Mouse (Mus musculus) kidney, adult 8-10 months (tissue): ENCODE measurements around the gene Arl14.

Source experiments
- DNase-seq, 2 experiments: peaks; one replicate each; pipeline ENCODE4 v3.0.0; 2022

The Arl14 gene

DNA sequence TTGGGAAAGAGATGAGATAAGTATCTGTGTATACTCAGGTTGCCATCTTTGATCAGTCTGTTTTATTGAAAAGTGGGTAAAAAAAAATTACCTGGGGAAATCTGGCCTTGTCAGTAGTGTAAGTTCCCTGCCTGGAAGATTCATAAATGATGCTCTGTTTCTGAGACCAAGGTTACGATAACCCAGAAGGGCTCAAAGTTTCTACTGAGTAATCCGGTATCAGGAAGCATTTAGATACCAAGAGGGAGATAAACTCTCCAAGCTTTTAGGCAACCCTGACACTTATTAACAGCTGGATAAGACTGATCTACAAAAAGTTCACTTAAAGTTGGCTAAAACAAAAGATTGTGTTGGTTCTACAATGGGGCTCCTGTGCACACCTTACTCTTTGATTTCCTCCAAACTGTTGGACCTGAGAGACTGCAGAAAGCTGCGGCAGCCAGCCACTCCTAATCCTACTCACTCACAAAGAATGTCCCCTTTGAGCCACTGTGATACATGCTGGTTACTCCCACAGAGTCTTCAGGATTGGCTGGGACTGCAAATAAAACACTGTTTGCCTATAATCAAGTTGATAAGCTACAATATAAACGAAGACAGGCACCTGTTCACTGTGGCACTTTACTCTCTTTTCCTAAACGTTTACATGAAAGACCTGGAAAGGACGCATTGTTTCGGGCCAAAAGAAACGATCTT, at the start of gene Arl14:
Gene Arl14 (plus strand): TSS at position 614 of the 696 bp plus-strand sequence.
- no peak for DNase-seq

DNA sequence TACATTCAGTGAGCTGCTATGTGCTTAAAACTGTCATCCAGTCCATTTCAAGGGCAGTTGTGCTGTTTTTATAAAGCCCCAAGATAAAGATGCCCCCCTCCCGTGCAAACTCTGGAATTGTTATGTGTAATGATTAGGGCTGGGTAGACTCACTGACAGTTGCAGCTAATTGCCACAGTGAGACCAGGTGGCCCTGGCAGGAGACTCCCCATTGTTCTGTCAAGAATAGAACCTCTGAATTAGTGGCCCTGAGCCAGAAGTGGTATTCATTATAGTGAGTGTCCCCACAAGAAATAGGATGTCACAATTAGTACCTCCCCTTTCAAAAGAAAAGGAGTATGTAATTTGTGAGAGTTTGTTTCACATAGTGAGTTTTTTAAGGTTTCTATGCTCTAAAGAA, 47.0 kb upstream of the Arl14 start:
- DNase-seq, result no peak

DNA sequence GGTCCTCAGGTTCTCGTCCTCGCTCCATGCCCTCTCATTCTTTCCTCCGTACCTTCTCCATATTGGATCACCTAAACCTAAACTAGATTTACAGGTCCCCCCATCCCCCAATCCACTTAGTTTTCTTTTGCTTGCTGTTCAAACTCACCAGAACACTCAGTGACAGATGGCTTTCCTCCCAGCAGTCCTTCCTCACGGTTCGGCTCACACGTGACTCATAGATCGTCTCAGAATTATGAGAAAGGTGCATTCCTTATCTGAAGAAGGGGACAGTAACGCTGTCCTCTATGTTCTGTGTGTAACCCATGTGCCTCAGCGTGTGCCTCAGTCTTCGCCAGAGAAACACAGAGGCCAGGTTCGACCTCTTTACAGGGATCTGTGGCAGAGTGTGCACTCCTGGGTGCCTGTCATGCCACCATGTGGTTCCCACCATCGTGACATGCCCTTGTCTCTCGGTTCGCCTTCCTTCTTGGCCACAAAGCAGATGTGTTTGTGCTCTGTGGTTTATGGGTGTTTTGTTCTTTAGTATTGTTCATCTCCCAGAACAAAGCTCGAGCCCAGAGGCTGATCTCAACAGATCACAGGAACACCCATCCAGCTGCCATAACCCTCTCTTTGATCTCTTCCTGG, 44.9 kb upstream of the Arl14 start:
- no peak for DNase-seq

DNA sequence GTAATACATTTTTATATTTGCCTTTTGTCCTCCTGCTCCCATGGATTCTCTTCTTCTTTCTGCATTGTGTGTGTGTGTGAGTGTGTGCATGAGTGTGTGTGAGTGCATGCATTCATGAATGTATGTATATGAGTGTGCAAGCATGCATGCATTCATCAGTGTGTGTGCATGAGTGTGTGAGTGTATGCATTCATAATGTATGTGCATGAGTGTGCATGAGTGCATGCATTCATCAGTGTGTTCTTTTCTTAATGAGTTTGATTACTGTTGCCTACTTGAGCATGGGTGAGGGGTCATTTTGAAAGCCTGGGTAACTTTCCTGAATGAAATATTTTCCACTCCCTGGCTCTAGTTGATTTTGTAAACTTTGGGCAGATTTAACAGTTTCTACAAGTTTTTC, 44.3 kb upstream of the Arl14 start:
- DNase-seq, result no peak

DNA sequence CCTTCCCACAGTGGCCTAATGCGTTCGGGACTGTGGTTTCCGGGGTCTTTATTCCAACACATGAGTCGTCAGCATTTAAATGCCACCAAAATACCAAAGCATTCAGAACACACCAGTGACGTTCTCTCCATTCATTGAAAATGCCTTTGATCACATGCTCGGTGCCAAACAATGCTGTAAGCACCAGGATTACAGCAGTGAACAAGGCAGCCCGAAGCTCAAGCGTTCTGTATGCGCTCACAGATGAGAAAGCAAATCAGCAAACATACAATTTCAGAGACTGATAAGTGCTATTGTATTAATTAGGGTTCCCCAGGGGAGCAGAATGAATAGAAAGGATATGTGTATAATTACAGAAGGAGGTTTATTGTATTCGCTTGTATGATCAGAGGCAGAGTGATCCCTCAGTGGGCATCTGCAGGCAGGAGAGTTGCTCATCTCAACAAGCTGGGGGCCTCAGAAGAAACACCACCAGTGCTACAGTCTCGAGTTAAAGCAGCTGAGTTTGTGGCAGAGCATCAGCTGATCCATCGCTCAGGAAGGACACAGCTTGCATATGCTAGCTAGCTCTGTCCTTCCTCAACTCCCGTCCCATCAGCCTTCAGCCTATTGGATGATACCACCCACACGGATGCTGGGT, 43.7 kb upstream of the Arl14 start:
- no peak for DNase-seq

DNA sequence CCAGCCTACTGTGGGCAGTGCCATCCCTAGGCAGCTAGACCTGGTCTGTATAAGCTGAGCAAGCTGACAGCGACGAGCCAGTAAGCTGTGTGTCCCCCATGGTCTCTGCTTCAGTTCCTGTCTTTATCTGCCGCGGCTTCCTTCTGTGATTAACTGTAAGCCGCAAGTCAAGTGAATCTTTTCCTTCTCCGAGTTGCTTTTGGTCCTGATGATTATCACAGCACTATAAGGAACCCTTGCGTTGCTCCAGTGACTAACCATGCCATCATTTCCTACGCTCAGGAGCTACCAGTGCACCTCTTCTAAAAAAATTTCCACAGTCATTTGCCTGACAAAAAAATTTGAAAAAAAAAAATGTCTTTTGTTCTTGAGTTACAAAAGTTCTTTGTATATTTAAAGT, 40.7 kb upstream of the Arl14 start:
- no peak for DNase-seq

DNA sequence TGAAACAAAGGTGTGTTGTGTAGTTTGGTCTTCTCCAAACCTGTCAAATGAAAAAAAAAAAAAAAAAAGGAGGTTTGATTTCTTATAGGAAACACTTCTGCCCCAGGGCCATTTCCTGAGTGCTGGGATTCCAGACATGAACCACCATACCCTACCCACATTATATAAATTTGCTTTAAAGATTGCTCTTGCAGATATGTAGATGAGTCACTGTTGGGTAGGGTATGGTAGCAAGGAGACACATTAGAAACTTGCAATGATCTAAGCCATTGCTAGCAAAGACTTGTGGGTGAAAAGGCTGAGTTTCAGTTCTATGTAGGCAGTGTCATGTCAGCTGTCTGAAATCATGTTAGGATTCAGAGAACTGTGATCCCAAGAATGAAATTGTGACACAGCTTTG, 40.0 kb upstream of the Arl14 start:
- DNase-seq, result no peak

DNA sequence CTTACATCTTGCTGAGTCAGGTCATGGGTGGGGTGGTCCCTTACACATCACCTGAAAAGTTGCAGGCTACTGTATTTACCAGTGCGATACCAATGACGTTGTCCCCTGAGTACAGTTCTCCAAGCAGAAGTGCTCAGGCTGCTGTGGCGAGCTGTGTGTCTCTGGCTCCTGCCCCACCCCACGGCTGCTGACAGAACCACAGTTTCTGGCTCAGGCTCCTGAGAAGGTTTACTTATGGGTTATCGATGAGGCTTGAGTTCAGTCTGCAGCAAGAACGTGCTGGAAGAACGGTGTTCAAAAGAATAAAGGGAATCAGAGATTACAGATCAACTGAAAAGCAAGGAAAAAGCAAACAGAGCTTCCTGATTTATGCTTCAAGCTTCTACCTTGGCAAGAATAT, 37.0 kb upstream of the Arl14 start:
- no peak for DNase-seq

DNA sequence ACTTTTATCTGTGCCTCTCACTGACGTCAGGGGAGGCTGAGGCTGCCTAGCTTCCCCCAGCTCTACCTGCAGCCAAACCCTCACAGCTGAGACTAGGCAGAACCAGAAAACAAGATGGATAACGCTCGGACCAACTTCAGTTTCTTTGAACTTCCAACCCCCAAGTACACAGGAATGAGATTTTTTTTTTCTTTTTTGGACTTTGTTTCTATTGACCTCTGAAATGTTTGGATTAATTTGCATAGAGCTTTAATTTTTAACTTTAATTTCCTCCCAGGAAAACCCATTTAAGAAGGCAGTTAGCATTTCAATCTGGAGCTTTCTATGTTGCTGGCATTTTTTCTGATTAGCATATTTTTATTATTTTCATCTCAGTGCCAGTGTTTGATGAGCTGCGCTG, 36.2 kb upstream of the Arl14 start:
- peak in 1 of 2 experiments; percentile 4 for DNase-seq

DNA sequence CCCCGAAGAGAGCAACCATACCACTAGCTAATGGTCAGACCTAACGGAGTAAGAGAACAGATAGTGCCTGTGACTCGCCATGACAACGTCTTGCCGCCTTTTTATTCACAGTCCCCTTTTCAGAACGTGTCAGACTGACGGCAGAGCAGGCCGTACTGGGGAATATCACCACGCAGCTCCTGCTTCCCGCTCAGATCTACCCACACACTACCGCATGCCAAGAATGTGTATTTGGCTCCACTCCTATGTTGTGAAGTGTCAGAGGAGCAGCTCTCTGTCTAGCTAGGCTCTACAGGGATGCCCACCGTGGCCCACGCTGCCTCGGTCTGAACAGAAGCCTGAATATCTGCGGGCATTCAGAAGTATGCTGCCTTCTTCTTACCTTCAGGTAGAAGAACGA, 35.6 kb upstream of the Arl14 start:
- peak in 1 of 2 experiments; percentile 21 for DNase-seq

DNA sequence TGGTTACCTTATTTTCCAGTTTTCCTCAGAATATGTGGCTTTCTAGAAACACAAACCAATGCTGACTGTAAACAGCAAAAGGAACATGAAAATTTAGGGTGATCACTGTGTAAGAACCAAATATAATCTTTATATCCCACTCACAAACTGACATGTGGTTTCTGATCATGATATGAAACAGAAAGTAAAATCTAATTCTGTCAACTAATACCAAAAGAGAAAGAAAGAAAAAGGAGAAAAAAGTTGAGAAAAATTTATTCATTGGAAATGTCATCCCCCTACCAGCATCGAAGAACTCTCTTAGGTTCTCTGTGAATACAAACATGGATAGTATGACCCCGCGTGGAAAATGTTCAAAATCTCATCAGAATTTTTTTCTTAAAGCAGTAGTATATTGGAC, 29.2 kb upstream of the Arl14 start:
- DNase-seq, result no peak

DNA sequence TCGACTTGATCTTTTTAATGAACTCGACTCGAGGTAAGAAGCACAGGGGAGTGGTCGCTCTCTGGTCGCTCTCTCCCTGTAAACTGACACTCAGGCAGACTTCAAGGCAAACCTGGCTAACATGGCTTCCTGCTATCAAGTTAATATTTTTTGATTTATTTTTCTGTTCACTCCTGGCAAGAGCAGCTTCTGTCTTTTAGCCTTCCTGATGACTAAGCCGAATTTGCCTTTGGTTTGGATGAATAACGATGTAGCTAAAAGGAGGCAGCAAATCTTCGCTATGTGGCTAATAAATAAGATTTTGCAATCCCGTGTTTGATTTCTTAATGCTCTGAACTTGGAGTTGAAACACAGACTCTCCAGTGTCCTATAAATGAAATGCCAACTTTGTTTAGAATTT, 27.7 kb upstream of the Arl14 start:
- DNase-seq, result no peak

DNA sequence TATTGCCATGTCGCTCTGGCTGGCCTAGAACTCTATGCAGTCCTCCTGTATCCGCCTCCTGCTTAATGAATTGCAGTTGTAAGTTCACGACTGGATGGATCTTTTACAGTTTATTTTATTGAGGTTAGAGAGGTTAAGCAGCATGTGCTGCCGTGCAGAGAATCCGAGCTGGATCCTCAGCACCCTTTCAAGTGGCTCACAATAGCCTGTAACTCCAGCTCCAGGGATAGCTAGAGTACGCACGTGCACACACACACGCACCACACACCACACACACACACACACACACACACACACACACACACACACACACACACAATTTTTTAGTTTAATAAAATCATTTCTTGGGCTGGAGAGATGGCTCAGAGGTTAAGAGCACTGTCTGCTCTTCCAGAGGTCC, 27.0 kb upstream of the Arl14 start:
- no peak for DNase-seq

DNA sequence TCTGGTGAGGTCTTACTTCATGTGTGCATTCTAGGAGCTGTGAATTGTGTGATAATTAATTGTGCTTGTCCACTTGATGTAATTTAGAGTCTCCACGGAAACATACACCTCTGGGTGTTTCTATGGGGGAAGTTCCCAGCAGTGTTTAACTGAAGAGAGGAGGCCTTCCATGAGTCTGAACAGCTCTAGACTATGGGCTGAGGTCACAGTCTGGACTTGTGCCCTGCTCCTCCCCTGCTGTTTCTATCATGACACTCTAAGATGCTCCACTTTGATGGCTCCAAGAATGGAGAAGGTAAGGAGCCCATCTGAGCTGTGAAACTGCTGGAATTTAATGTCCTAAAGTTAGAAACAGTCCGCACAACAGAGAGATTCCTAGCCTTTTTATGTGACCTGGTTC, 24.1 kb upstream of the Arl14 start:
- DNase-seq, result peak in 1 of 2 experiments; percentile 33

DNA sequence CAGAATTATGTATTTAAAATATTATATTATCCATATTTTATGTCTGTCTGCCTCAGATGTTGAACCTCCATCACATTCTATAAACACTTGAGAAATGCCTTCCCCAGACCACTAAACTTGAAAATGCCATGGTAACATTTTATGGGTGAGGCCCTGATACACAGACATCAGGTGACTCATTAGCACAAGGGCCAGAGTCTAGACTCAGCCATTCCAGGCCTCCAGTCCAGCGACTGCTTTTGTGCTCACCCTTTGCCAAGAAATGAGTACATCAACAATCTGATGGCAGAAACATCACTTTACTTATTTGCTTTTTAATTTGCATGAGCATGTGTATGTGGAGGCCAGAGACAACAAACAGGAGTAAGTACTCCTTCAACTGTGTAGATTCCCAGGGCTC, 22.0 kb upstream of the Arl14 start:
- peak; percentile 42 to 45 for DNase-seq

DNA sequence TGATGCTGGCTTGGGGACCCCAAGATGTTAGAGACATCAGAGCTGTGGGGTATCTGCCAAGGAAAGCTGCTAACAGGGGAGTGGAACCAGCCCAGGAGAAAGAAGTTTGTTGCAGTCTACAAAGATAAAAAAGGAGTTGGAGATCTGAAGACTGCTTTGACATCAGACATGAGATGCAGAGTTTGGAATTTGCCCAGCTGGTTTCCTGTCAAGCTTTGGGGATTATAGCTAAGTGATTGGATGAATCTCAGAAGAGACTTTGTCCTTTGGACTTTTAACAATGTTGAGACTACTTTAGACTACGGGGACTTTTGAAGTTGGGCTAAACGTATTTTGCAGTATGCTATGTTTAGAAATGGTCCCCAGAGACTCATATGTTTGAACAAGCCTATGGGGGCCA, 21.0 kb upstream of the Arl14 start:
- DNase-seq, result peak; percentile 15 to 35

DNA sequence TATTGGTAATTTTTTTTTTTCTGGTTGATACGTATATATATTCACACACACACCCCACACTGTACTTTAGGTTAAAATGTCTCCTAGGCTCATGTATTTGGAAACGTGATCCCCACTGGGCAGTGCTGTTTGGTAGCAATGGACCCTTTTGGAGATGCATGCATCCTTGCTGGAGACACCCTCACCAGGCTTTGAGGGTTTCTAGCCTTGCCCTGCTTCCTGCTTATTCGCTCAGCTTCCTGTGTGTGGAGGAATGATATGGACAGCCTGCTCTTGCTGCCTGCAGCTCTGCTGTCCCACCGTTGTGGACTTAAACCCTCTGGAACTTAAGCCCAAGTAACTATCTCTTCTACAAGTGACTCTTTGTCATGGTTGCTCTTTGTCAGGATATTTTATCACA, 19.3 kb upstream of the Arl14 start:
- no peak for DNase-seq

DNA sequence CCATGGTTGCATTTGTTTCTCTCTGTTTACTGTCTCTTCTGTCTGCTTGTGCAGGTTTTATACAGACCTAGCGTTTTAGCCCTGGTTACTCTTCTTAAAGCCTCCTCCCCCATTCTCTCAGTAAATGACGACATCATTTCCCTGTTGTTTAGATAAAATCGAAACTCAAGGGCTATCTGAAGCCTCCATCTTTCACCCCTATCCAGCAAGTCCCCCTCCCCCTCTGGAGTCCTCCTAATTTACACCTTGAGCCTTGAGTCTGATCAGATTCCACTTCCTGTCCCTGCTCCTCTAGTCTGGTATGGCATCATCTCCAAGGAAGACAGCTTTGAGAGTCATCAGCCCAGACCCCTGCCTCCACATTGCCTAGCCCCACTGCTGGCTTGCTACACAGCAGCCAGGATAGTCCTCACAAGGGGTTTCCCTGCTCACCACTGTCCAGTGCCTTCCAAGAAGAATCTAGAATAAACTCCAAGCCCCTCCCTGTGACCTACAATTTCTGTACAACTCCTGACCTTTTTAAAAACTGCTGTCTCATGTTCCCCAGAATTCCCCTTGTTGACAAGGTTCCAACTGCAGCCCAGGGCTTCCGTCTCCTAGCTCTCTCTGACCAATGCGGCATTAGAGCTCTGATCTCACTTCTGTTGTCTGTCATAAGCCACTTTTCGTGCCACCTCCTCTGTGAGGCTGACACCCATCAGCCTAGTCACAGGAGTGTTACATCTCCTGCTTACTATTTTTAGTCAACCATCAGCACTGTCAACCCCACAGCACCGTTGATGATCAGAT, 16.8 kb upstream of the Arl14 start:
- DNase-seq, result no peak

DNA sequence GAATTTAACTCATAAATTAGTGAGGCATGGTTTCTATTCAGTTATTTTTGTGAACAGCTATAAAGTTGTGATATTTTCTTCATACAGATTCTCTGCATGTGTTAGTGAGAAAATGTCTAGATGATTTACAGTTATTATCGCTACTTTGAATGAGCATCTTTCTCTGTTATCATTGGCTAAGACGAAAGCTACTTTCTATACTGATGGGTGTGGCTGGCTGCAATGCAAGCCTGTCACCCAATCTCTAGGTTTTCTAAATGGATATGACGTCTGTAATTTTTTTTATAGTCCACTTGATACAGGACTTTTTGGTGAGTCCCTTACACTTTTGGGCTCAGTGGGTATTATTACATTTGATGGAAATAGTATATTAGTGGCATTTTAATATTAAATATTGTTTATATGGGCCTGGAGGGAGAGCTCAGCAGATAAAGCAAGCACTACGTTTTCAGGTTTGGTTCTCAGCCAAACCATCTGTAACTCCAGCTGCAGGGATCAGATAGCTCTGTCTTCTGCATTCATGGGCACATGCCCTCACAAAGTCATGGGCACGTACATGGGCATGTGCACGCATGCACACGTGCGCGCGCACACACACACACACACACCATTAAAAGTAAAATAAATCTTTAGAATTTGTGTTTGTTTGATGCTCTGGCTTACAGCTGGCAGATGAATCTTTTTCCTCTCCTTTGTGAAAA, 15.9 kb upstream of the Arl14 start:
- no peak for DNase-seq

DNA sequence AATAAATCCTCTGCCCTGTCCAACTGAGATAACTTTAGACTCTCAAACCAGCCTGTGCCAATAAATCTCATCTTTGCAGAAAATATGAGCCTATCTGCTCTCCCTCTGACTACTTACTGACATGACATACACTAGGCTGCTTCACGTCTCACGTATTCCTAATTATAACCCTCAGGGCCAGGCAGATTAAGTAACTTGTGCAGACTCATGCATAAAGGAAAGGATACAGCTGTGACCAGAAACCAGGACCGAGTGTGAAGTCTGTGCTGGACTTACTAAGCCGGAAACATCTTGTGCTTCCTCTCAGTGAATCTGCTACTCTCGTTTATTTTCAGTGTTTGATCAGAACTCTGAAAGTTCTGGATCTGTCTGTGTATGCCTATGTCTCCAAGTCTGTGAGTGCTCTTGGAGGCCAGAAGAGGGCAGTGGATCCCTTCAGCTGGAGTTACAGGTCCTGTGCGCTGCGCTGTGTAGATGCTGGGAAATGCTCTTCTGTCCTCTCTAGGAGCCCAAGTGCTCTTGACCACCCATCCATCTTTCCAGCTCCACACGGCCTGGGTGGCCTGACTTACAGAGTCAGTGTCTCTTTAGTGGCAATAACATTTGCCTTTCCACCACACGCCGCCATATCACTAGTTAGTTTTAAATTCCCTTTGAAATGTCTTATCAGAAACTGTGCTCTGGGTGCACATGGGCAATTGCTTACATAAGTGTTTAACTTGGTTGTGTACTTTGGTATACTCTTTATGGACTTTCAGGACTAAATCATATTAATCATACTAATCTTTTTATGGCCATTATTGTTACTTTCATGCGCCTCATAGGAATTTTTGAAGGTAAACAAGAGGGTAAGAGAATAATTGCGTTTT, 13.5 kb upstream of the Arl14 start:
- DNase-seq, result no peak

DNA sequence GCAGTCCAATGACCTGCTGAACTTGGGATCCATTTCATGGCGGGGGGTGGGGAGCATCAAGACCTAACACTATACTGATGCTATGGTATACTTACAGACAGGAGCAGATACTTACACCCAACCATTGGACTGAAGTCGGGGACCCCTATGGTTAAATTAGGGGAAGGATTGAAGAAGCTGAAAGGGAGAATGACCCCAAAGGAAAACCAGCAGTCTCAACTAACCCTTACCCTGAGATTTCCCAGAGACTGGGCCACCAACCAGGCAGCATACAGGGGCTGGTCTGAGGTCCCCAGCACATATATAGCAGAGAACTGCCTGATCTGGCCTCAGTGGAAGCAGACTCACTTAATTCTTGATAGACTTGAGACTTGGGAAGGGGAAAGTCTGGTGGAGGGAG, 10.0 kb upstream of the Arl14 start:
- DNase-seq, result no peak

DNA sequence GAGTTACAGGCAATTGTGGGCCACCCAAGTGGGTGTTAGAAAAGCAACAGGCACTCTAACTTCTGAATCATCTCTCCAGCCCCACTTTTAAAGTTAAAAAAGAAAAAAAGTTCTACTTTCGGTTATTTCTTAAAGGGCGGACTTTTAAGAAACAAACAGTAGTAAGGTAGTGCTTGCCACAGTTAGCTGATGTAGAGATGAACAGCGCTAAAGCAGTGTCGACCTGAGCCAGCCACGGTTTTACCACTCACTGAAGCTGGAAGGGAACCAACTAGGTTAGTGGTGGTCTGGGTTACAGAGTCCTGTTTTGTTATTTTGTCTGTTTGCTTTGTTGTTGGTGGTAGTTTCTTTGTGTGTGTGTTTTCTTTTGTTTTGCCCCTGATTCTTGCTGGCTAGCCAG, 8.8 kb upstream of the Arl14 start:
- DNase-seq, result no peak
